Mouse (Mus musculus): Measurements from ENCODE around the gene Lhb. TPM values are rescaled to one million over a fixed set of nuclear protein-coding genes. Genes with fewer than 3 reads are reported as not detected.
A peak's percentile ranks its signal among the peaks of the same experiment; 100 is the strongest.
"Not testable (repeated sequence)": the region's sequence is repeated elsewhere in the genome, so short reads cannot be mapped to it uniquely, and the experiment has no call there.

Gene Lhb
- total RNA-seq, 4 experiments from 2014 or later = not detected

GRCm38 (mm10) chr7:45455932-45456696 lies 35.5 kb downstream of the Lhb start:
- no peak for DNase-seq (ENCODE audit: low spot score)

GRCm38 (mm10) chr7:45456721-45457203 lies 36.1 kb downstream of the Lhb start:
- no peak for DNase-seq (ENCODE audit: low spot score)

- DNase-seq (ENCODE audit: low spot score) = peak; percentile 55
Measured at GRCm38 (mm10) chr7:45457204-45458060, 36.8 kb downstream of the Lhb start.

- peak; percentile 84 for DNase-seq (ENCODE audit: low spot score)
Measured at GRCm38 (mm10) chr7:45458748-45459563, 38.3 kb downstream of the Lhb start.

GRCm38 (mm10) chr7:45459564-45460140 lies 39.0 kb downstream of the Lhb start, which contains the start of gene Ftl1:
Gene Ftl1 (minus strand): TSS chr7:45459884.
- peak; percentile 98 for DNase-seq (ENCODE audit: low spot score)

GRCm38 (mm10) chr7:45460377-45460776 lies 39.8 kb downstream of the Lhb start:
- no peak for DNase-seq (ENCODE audit: low spot score)

GRCm38 (mm10) chr7:45460860-45461314 lies 40.3 kb downstream of the Lhb start:
- DNase-seq (ENCODE audit: low spot score) = peak; percentile 68

GRCm38 (mm10) chr7:45461326-45461725 lies 40.7 kb downstream of the Lhb start:
- DNase-seq (ENCODE audit: low spot score) = no peak

- DNase-seq (ENCODE audit: low spot score) = no peak
Measured at GRCm38 (mm10) chr7:45461781-45462180, 41.2 kb downstream of the Lhb start.

- DNase-seq (ENCODE audit: low spot score) = no peak
Measured at GRCm38 (mm10) chr7:45462325-45462724, 41.7 kb downstream of the Lhb start.

GRCm38 (mm10) chr7:45462868-45463267 lies 42.2 kb downstream of the Lhb start:
- not testable (repeated sequence) for DNase-seq (ENCODE audit: low spot score)

- no peak for DNase-seq (ENCODE audit: low spot score)
Measured at GRCm38 (mm10) chr7:45463987-45464778, 43.6 kb downstream of the Lhb start.

- no peak for DNase-seq (ENCODE audit: low spot score)
Measured at GRCm38 (mm10) chr7:45465112-45465511, 44.5 kb downstream of the Lhb start.

- DNase-seq (ENCODE audit: low spot score) = no peak
Measured at GRCm38 (mm10) chr7:45465549-45465948, 44.9 kb downstream of the Lhb start.

- DNase-seq (ENCODE audit: low spot score) = peak; percentile 95
Measured at GRCm38 (mm10) chr7:45466283-45467089, 45.9 kb downstream of the Lhb start, which contains the start of gene Bax. Gene Bax (minus strand): TSS chr7:45466898.

- DNase-seq (ENCODE audit: low spot score) = no peak
Measured at GRCm38 (mm10) chr7:45467090-45467670, 46.6 kb downstream of the Lhb start.

GRCm38 (mm10) chr7:45470869-45471268 lies 50.2 kb downstream of the Lhb start:
- DNase-seq (ENCODE audit: low spot score) = peak; percentile 78

Data from heart, adult 8-10 months (tissue).